Mouse (Mus musculus) neural tube, embryonic 13.5 days (tissue): ENCODE results near the gene Gm20458. TPM values are rescaled to one million over a fixed set of nuclear protein-coding genes. Genes with fewer than 3 reads are reported as not detected.
A peak's percentile ranks its signal among the peaks of the same experiment; 100 is the strongest.

Experiments used
- ATAC-seq: fragments of 200-750 bp; cut with Nextera tagmentation; 2 replicates; pipeline ENCODE4 v1.8.0; 2017; ENCODE audit warnings: low read depth, mild to moderate bottlenecking, moderate TSS enrichment, moderate library complexity
- H3K27ac ChIP-seq: fragments of 300-500 bp; sonication (generic); replicated peaks from 2 replicates; pipeline ENCODE4 v1.5.1; 2015; ENCODE audit warnings: moderate library complexity, mild to moderate bottlenecking, inconsistent platforms
- H3K27me3 ChIP-seq: fragments of 300-500 bp; sonication (generic); 2 replicates; pipeline ENCODE4 v1.6.1; 2015; ENCODE audit warnings: mild to moderate bottlenecking, inconsistent platforms
- H3K36me3 ChIP-seq: fragments of 300-500 bp; sonication (generic); 2 replicates; pipeline ENCODE4 v1.6.1; 2015; ENCODE audit warnings: mild to moderate bottlenecking, inconsistent platforms
- H3K4me1 ChIP-seq: fragments of 300-500 bp; sonication (generic); replicated peaks from 2 replicates; pipeline ENCODE4 v1.6.1; 2015; ENCODE audit warnings: inconsistent platforms
- H3K4me2 ChIP-seq: fragments of 300-500 bp; sonication (generic); 2 replicates; pipeline ENCODE4 v1.6.1; 2015; ENCODE audit warnings: inconsistent platforms, mild to moderate bottlenecking, moderate library complexity
- H3K4me3 ChIP-seq: fragments of 300-500 bp; sonication (generic); 2 replicates; pipeline ENCODE4 v1.5.1; 2015; ENCODE audit warnings: mild to moderate bottlenecking, inconsistent platforms
- H3K9ac ChIP-seq: fragments of 300-500 bp; sonication (generic); 2 replicates; pipeline ENCODE4 v1.6.1; 2015; ENCODE audit warnings: moderate library complexity, mild to moderate bottlenecking, inconsistent platforms
- H3K9me3 ChIP-seq: fragments of 300-500 bp; sonication (generic); 2 replicates; pipeline ENCODE4 v1.6.1; 2016; ENCODE audit warnings: inconsistent platforms
- WGBS: fragments of 180-500 bp; shearing (Covaris S2); methylation state at CpG from one replicate; pipeline ENCODE4 v1.1.7; 2015; 5-methylcytosine and 5-hydroxymethylcytosine counted together
- polyA plus RNA-seq: library from polyadenylated mRNA; unstranded; fragments of >200 nt; fragmentation: Nextera tagmentation; extraction: Ambion mirVana; gene quantifications from 2 replicates; pipeline ENCODE4 v1.2.1, GENCODE M21; 2015

Gm20458 gene
- polyA plus RNA-seq, 1 experiment from 2014 or later, result 7.7 TPM

GRCm38 (mm10) chr2:164514916-164515315 lies 54.1 kb downstream of the Gm20458 start:
- Histone ChIP-seq H3K9me3 (no peaks in the 10 kb centered on the region), H3K27me3 (no peaks in the 10 kb centered on the region), H3K27ac (no peak overlapping the region), H3K9ac (no peak overlapping the region), H3K4me1 (no peaks in the 10 kb centered on the region), H3K4me2 (no peak overlapping the region), H3K4me3 (no peak overlapping the region), H3K36me3 (no peaks in the 10 kb centered on the region)
- WGBS, result 88% methylated on average over 3 of the region's 3 CpGs
- no peak for ATAC-seq

DNA sequence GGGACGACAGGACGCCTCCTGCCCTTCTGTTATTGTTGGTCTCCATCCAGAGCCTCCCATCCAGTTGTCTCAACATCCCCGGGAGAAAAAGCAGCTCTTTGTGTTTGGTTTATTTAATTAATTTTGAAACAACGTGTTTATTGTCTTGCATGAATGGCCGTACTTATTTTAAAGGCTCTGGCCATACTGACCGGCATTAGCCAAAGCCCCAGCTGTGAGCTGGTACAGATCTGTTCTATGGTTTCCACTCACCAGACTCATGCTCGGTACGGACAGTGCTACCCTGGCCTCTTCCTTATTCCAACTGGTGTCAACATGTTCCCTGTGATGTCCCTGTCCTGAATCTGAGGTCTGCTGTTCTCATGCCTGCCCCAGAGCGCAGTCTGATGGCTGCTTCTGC lies 55.1 kb downstream of the Gm20458 start:
- no peaks in the 10 kb centered on the region for H3K9me3 ChIP-seq
- no peak overlapping the region for H3K9ac ChIP-seq
- WGBS, result 75% methylated on average over 9 of the region's 9 CpGs
- H3K36me3 ChIP-seq, result no peaks in the 10 kb centered on the region
- no peak for ATAC-seq
- H3K4me2 ChIP-seq, result no peak overlapping the region
- H3K4me3 ChIP-seq, result no peak overlapping the region
- no peaks in the 10 kb centered on the region for H3K4me1 ChIP-seq
- H3K27me3 ChIP-seq, result no peaks in the 10 kb centered on the region
- no peak overlapping the region for H3K27ac ChIP-seq

- peaks cover 1% of the 10 kb centered on the region; the same call in 1 of the 2 replicates for H3K4me1 ChIP-seq
- 89% methylated on average over 11 of the region's 11 CpGs for WGBS
- no peaks in the 10 kb centered on the region for H3K36me3 ChIP-seq
- no peaks in the 10 kb centered on the region; the same call in 1 of the 2 replicates for H3K27me3 ChIP-seq
- ATAC-seq, result no peak
- H3K4me3 ChIP-seq, result no peak overlapping the region
- H3K4me2 ChIP-seq, result no peak overlapping the region
- H3K27ac ChIP-seq, result no peak overlapping the region
- H3K9ac ChIP-seq, result no peak overlapping the region
- H3K9me3 ChIP-seq, result no peaks in the 10 kb centered on the region
Measured at GRCm38 (mm10) chr2:164516592-164516991, 55.8 kb downstream of the Gm20458 start.

GRCm38 (mm10) chr2:164517485-164518221 lies 56.9 kb downstream of the Gm20458 start:
- Histone ChIP-seq H3K9me3 (no peaks in the 10 kb centered on the region), H3K27ac (peak overlapping the region; percentile 24; the same call in 1 of the 2 replicates), H3K27me3 (peaks cover 8% of the 10 kb centered on the region; the same call in 1 of the 2 replicates), H3K4me3 (no peak overlapping the region), H3K36me3 (no peaks in the 10 kb centered on the region), H3K4me1 (peaks cover 5% of the 10 kb centered on the region; the same call in 1 of the 2 replicates), H3K9ac (no peak overlapping the region), H3K4me2 (no peak overlapping the region)
- no peak for ATAC-seq
- WGBS, result 34% methylated on average over 10 of the region's 10 CpGs

DNA sequence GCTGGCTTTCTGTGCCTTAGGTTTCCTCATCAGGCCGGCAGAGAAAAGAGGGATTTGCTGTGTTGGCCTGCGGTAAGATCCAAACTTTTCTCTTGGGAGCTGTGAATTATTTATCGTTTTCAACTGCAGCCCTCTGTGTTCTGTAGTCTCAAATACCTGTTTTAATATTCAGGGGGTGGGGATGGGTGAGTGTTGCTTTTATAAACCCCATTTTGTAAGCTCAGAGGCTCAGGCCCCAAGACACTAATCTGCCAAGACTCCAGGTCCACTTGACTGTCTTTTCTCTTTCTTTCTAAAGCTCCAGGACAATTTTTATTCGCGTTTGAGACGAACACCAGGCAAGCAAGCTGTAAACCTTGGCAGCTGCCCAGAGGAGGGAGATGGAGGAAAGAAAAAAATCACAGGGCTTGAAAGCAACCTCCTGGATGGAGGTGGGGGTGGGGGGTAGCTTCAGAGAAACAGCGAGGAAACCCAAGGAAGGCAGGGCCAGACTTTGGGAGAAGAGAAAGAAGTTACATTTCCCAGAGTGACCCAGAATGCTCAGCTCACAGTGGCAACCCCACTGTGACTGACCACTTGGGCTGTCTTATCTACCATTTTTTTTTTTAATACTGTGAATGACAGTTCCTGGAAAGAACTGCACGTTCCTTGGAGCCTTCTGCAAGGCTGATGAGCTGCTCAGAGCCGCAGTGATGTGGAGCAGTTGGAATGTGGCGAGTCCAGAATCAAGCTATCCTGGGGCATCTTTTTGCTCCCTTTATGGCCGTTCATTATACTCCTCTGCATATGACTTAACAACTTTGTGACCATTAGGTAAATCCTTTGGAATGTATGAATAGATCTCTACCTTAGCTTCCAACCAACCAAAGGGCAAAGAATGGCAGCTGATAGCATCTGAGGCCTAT lies 57.8 kb downstream of the Gm20458 start:
- WGBS, result 51% methylated on average over 11 of the region's 11 CpGs
- Histone ChIP-seq H3K4me1 (peaks cover 5% of the 10 kb centered on the region; the same call in 1 of the 2 replicates), H3K27ac (peak overlapping the region; percentile 24; the same call in 1 of the 2 replicates), H3K36me3 (no peaks in the 10 kb centered on the region), H3K9ac (no peak overlapping the region), H3K27me3 (peaks cover 8% of the 10 kb centered on the region; the same call in 1 of the 2 replicates), H3K4me2 (no peak overlapping the region), H3K4me3 (no peak overlapping the region), H3K9me3 (no peaks in the 10 kb centered on the region)
- ATAC-seq, result no peak

GRCm38 (mm10) chr2:164519171-164519526 lies 58.4 kb downstream of the Gm20458 start:
- H3K4me2 ChIP-seq, result no peak overlapping the region
- H3K4me1 ChIP-seq, result peaks cover 5% of the 10 kb centered on the region; the same call in 1 of the 2 replicates
- no peak overlapping the region for H3K9ac ChIP-seq
- no peaks in the 10 kb centered on the region for H3K36me3 ChIP-seq
- no peaks in the 10 kb centered on the region for H3K9me3 ChIP-seq
- no peak for ATAC-seq
- no peak overlapping the region for H3K27ac ChIP-seq
- peaks cover 8% of the 10 kb centered on the region; the same call in 1 of the 2 replicates for H3K27me3 ChIP-seq
- WGBS, result 54% methylated on average over 6 of the region's 6 CpGs
- H3K4me3 ChIP-seq, result no peak overlapping the region

- no peak for ATAC-seq
- Histone ChIP-seq H3K27me3 (peaks cover 8% of the 10 kb centered on the region; the same call in 1 of the 2 replicates), H3K9me3 (peaks cover 6% of the 10 kb centered on the region; the same call in 1 of the 2 replicates), H3K4me3 (no peak overlapping the region), H3K4me1 (peaks cover 5% of the 10 kb centered on the region; the same call in 1 of the 2 replicates), H3K27ac (no peak overlapping the region), H3K4me2 (no peak overlapping the region), H3K9ac (no peak overlapping the region), H3K36me3 (no peaks in the 10 kb centered on the region)
- WGBS, result 14% methylated on average over 3 of the region's 3 CpGs
Measured at GRCm38 (mm10) chr2:164520782-164521181, 60.0 kb downstream of the Gm20458 start.

DNA sequence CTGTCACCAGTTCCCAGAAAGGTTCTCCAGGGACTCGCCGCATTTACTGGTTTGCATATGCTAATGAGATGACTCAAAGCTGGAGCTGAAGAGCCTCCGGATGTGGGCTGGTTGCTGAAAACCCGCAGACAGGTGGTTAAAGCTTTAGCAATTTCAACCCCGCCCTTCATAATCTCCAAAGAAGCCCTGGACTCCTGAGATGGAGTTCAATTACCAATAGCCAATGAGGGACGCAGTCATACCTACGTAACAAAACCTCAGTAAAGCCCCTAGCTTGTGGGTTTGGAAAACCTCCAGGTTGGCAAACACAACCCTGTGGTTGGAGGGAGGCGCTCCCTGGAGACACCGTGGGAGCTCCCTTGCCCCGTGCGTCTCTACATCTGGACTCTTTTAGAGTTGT lies 61.1 kb downstream of the Gm20458 start:
- Histone ChIP-seq H3K9me3 (peaks cover 14% of the 10 kb centered on the region), H3K36me3 (no peaks in the 10 kb centered on the region), H3K27ac (no peak overlapping the region), H3K27me3 (peaks cover 8% of the 10 kb centered on the region; the same call in 1 of the 2 replicates), H3K9ac (no peak overlapping the region), H3K4me1 (peaks cover 5% of the 10 kb centered on the region; the same call in 1 of the 2 replicates), H3K4me2 (no peak overlapping the region), H3K4me3 (no peak overlapping the region)
- ATAC-seq, result no peak
- 18% methylated on average over 11 of the region's 11 CpGs for WGBS

- Histone ChIP-seq H3K4me2 (no peak overlapping the region), H3K9me3 (peaks cover 15% of the 10 kb centered on the region), H3K36me3 (no peaks in the 10 kb centered on the region), H3K4me1 (peaks cover 5% of the 10 kb centered on the region; the same call in 1 of the 2 replicates), H3K27ac (no peak overlapping the region), H3K9ac (no peak overlapping the region), H3K27me3 (peaks cover 8% of the 10 kb centered on the region; the same call in 1 of the 2 replicates), H3K4me3 (no peak overlapping the region)
- ATAC-seq, result no peak
- 44% methylated on average over 8 of the region's 8 CpGs for WGBS
Measured at GRCm38 (mm10) chr2:164522280-164522679, 61.5 kb downstream of the Gm20458 start.

GRCm38 (mm10) chr2:164523301-164523773 lies 62.6 kb downstream of the Gm20458 start:
- peaks cover 15% of the 10 kb centered on the region for H3K9me3 ChIP-seq
- no peaks in the 10 kb centered on the region for H3K36me3 ChIP-seq
- H3K9ac ChIP-seq, result no peak overlapping the region
- ATAC-seq, result no peak
- no peak overlapping the region for H3K27ac ChIP-seq
- H3K4me1 ChIP-seq, result peaks cover 5% of the 10 kb centered on the region; the same call in 1 of the 2 replicates
- no peak overlapping the region for H3K4me2 ChIP-seq
- no peak overlapping the region for H3K4me3 ChIP-seq
- H3K27me3 ChIP-seq, result peaks cover 8% of the 10 kb centered on the region; the same call in 1 of the 2 replicates
- WGBS, result 78% methylated on average over 10 of the region's 10 CpGs

- no peak overlapping the region for H3K27ac ChIP-seq
- no peaks in the 10 kb centered on the region for H3K36me3 ChIP-seq
- H3K27me3 ChIP-seq, result no peaks in the 10 kb centered on the region
- no peak overlapping the region for H3K4me2 ChIP-seq
- peaks cover 15% of the 10 kb centered on the region for H3K9me3 ChIP-seq
- no peak for ATAC-seq
- no peak overlapping the region for H3K4me3 ChIP-seq
- WGBS, result 76% methylated on average over 5 of the region's 5 CpGs
- H3K9ac ChIP-seq, result no peak overlapping the region
- no peaks in the 10 kb centered on the region for H3K4me1 ChIP-seq
Measured at GRCm38 (mm10) chr2:164528557-164528956, 67.8 kb downstream of the Gm20458 start.

DNA sequence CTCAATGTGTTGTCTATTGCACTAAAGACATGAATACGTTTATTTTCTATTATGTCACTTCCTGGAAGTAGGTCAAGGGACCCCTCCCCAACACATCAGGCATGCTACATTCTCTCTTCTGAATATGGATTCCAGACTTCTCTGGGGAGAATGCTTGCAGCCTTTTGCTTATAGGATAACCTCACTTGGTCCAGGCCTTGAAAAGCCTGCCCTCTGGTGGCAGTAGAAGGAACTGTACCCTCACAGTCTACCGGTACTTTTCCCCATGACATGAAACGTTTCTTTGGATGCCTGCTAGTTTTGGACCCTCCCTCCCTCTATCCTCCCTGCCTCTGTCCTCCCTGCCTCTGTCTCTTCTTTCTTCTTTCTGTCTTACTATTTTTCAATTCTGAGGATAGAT lies 70.4 kb downstream of the Gm20458 start:
- Histone ChIP-seq H3K27me3 (no peaks in the 10 kb centered on the region), H3K9me3 (peaks cover 7% of the 10 kb centered on the region), H3K36me3 (no peaks in the 10 kb centered on the region), H3K9ac (no peak overlapping the region), H3K27ac (no peak overlapping the region), H3K4me2 (no peak overlapping the region), H3K4me1 (no peaks in the 10 kb centered on the region), H3K4me3 (no peak overlapping the region)
- ATAC-seq, result no peak; the same call in 1 of the 2 replicates
- whole genome bisulfite sequencing, result 3% methylated on average over 3 of the region's 3 CpGs
